Mouse (Mus musculus) hindbrain, embryonic 16.5 days (tissue): ENCODE measurements around the gene Atmin. TPM values are rescaled to one million over a fixed set of nuclear protein-coding genes. Genes with fewer than 3 reads are reported as not detected.

Source experiments
- ATAC-seq: fragments of 200-750 bp; cut with Nextera tagmentation; 2 replicates; pipeline ENCODE4 v1.8.0; 2017; ENCODE audit warnings: moderate TSS enrichment, moderate library complexity
- H3K27ac ChIP-seq: fragments of 300-500 bp; sonication (generic); 2 replicates; pipeline ENCODE4 v1.5.1; 2014; ENCODE audit warnings: low read depth, mild to moderate bottlenecking, control low read depth, low read length, moderate library complexity
- H3K27me3 ChIP-seq: fragments of 300-500 bp; sonication (generic); replicated peaks from 2 replicates; pipeline ENCODE4 v1.6.1; 2014; ENCODE audit warnings: low read length; ENCODE audit not compliant: control insufficient read depth, insufficient read depth
- H3K36me3 ChIP-seq: fragments of 300-500 bp; sonication (generic); 2 replicates; pipeline ENCODE4 v1.6.1; 2014; ENCODE audit warnings: mild to moderate bottlenecking, low read length, moderate library complexity, mixed read lengths; ENCODE audit not compliant: control insufficient read depth, insufficient read depth
- H3K4me1 ChIP-seq: fragments of 300-500 bp; sonication (generic); 2 replicates; pipeline ENCODE4 v1.6.1; 2014; ENCODE audit warnings: low read depth, low read length; ENCODE audit not compliant: control insufficient read depth, insufficient read depth
- H3K4me2 ChIP-seq: fragments of 300-500 bp; sonication (generic); 2 replicates; pipeline ENCODE4 v1.6.1; 2014; ENCODE audit warnings: mild to moderate bottlenecking, low read length, control low read depth, moderate library complexity
- H3K4me3 ChIP-seq: fragments of 300-500 bp; sonication (generic); 2 replicates; pipeline ENCODE4 v1.5.1; 2014; ENCODE audit warnings: mild to moderate bottlenecking, low read length, control low read depth, moderate library complexity
- H3K9ac ChIP-seq: fragments of 300-500 bp; sonication (generic); 2 replicates; pipeline ENCODE4 v1.6.1; 2014; ENCODE audit warnings: low read depth, mild to moderate bottlenecking, control low read depth, low read length, moderate library complexity
- H3K9me3 ChIP-seq: fragments of 300-500 bp; sonication (generic); 2 replicates; pipeline ENCODE4 v1.6.1; 2014; ENCODE audit warnings: mild to moderate bottlenecking, low read length, moderate library complexity; ENCODE audit not compliant: control insufficient read depth
- WGBS: fragments of 180-500 bp; shearing (Covaris S2); extraction: QIAGEN DNeasy Blood & Tissue Kit; methylation state at CpG from one replicate; pipeline ENCODE4 v1.1.7; 2014; 5-methylcytosine and 5-hydroxymethylcytosine counted together
- polyA plus RNA-seq: library from polyadenylated mRNA; unstranded; fragments of >200 nt; fragmentation: Nextera tagmentation; extraction: Ambion mirVana; gene quantifications from 2 replicates; pipeline ENCODE4 v1.2.1, GENCODE M21; 2015

The Atmin gene
- polyA plus RNA-seq, 1 experiment from 2014 or later = 17.9 TPM

DNA sequence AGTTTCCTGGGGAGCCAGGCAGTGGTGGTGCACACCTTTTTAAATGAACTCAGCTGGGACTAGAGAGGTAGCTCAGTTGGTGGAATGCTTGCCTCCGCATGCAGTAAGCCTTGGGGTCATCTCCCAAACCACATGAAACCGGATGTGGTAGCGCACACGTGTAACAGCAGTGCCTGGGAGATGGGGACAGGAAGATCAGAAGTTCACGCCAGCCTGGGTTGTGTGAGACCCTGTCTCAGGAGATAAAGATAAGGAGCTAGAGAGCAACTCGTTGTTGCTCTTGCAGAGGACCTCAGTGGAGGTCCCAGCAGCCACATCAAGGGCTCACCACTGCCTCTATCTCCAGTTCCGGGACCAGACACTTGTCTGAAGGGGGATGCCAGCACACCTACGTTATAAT, 19.7 kb upstream of the Atmin start:
- 92% methylated on average over 8 of the region's 8 CpGs for WGBS
- no peak for ATAC-seq

DNA sequence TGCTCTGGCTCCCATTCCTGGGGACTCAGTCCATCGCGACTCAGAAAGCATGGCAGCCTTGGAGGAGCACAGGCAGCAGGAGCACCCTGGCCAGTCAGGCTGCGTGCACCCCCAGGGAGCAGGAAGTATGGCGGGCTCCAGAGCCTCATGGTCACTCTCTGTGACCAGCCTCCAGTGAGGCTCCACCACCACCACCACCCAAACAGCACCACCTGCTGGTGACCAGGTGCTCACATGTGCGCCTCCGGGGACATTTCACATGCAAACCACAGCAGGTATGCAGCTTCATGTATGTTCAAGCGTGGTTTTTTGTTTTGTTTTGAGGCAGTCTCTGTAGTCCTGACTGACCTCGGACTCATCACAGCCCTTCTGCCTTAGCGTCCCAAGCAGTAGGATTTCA, 15.3 kb upstream of the Atmin start:
- 89% methylated on average over 9 of the region's 9 CpGs for WGBS
- no peak for ATAC-seq
- H3K4me1 ChIP-seq = no peaks in the 10 kb centered on the region

More for the DNA sequence above, 19.7 kb upstream of the Atmin start:
- H3K4me3 ChIP-seq = no peak overlapping the region
- H3K9me3 ChIP-seq = no peaks in the 10 kb centered on the region
- no peak overlapping the region for H3K9ac ChIP-seq
- peaks cover 9% of the 10 kb centered on the region for H3K4me1 ChIP-seq
- H3K27ac ChIP-seq = no peak overlapping the region
- no peak overlapping the region for H3K4me2 ChIP-seq
- no peaks in the 10 kb centered on the region for H3K36me3 ChIP-seq
- no peaks in the 10 kb centered on the region for H3K27me3 ChIP-seq

DNA sequence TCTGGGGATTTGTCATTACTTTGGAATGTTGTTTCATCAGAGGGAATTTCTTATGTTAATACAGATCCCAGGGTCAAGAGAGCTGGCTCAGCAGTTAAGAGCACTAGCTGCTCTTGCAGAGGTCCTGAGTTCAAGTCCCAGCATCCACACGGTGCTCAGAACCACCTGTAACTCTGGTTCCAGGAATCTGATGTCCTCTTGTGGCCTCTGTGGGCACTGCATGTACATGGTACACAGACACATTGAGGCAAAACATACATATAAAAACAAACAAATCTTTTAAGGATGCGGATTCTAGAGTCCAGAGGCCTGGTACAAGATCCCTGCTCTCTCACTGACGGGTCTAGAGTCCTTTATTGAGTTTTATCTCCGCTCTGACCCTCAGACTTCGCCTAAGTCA, 14.6 kb upstream of the Atmin start:
- WGBS = 95% methylated on average over 5 of the region's 5 CpGs

More for the DNA sequence above, 15.3 kb upstream of the Atmin start:
- Histone ChIP-seq H3K27me3 (no peaks in the 10 kb centered on the region), H3K9me3 (no peaks in the 10 kb centered on the region), H3K27ac (no peak overlapping the region), H3K4me2 (no peak overlapping the region), H3K4me3 (no peak overlapping the region), H3K36me3 (no peaks in the 10 kb centered on the region), H3K9ac (no peak overlapping the region)

DNA sequence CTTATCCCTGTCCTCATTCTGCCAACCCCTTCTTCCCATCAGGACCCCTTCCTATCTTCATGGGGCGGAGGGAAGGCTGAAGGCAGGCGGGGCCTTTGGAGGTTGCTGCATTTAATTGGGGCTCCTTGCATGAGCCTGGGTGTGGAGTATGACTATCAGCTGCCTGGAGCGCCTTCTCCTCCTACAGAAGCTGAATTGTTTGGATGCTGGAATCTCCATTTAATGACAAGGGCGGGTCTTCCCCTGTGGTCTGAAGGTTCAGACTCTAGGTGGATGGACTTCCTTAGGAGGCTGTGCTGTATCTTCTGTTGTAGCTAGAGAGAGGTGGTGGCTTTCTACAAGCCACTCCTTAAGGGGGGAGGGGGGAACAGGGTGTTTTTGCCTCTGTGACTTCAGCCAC, 8.2 kb upstream of the Atmin start:
- no peak for ATAC-seq
- Histone ChIP-seq H3K36me3 (no peaks in the 10 kb centered on the region), H3K9me3 (no peaks in the 10 kb centered on the region), H3K27me3 (no peaks in the 10 kb centered on the region), H3K4me3 (no peak overlapping the region), H3K27ac (no peak overlapping the region), H3K4me1 (no peaks in the 10 kb centered on the region), H3K4me2 (no peak overlapping the region), H3K9ac (no peak overlapping the region)
- 91% methylated on average over 4 of the region's 4 CpGs for WGBS

More for the DNA sequence above, 14.6 kb upstream of the Atmin start:
- H3K4me2 ChIP-seq = no peak overlapping the region
- H3K4me1 ChIP-seq = no peaks in the 10 kb centered on the region
- H3K36me3 ChIP-seq = no peaks in the 10 kb centered on the region
- no peak for ATAC-seq
- no peak overlapping the region for H3K4me3 ChIP-seq
- H3K27me3 ChIP-seq = no peaks in the 10 kb centered on the region
- no peaks in the 10 kb centered on the region for H3K9me3 ChIP-seq
- H3K27ac ChIP-seq = no peak overlapping the region
- no peak overlapping the region for H3K9ac ChIP-seq

DNA sequence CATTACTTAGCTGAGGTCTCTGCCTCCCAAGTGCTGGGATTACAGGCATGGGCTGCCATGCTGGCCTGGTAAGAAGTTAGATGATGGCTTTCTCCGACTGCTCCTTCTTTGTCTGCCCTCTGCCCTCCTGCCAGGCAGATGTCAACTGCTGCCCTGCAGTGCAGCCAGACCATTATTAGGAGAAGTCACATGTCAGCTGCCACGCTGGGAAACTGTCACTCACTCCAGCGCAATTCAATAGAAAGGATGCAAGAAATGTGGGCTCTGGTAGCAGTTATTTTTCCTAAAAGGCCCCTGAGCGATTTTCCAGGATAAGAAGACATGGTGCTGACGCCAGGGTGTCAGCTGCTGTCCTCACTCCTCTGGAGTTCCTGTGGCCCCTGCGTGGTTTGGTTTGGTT, 7.7 kb upstream of the Atmin start:
- H3K4me2 ChIP-seq = no peak overlapping the region
- no peaks in the 10 kb centered on the region for H3K9me3 ChIP-seq
- no peak overlapping the region for H3K4me3 ChIP-seq
- no peaks in the 10 kb centered on the region for H3K27me3 ChIP-seq
- WGBS = 26% methylated on average over 6 of the region's 6 CpGs
- H3K36me3 ChIP-seq = no peaks in the 10 kb centered on the region
- no peak overlapping the region for H3K9ac ChIP-seq
- no peak overlapping the region for H3K27ac ChIP-seq
- H3K4me1 ChIP-seq = no peaks in the 10 kb centered on the region
- ATAC-seq = no peak

DNA sequence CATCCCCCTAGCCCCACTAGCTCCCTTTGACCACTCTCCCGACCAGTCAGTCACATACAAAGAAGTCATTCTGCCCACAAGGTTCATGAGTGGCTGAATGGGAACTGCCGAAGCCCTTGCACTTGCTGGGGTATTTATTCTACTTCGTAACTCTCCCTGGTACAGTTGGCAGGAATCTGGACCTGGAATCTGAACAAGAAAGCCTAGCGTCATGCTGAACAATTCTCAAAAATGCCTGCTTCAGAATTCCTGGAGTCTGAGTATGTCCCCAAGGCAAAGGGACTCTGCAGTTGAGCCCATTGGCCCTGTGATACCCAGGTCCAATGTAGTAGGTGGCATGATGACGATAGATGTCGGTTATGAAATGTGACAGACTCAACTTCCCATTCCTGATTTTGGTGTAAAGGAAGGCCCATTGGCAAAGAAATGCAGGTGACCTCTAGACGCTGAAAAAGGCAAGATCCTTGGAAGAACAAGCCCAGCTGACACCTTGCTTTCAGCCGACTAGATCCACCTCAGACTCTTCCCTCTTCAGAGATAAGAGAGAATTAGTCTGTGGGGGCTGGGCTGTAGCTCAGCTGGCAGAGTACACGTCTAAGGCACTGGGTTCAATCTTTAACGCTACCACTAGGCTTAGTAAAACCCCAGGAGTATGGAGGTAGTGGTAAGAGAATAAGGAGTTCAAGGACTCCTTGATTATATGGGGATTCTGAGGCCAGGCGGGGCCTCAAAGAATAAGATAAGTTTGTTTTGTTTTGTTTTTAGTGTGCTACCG, 722 bp upstream of the Atmin start:
- 79% methylated on average over 12 of the region's 12 CpGs for WGBS
- Histone ChIP-seq H3K9ac (no peak overlapping the region), H3K4me2 (no peak overlapping the region; the same call in 1 of the 2 replicates), H3K4me3 (no peak overlapping the region), H3K9me3 (no peaks in the 10 kb centered on the region), H3K27ac (no peak overlapping the region), H3K27me3 (no peaks in the 10 kb centered on the region), H3K36me3 (no peaks in the 10 kb centered on the region), H3K4me1 (peaks cover 16% of the 10 kb centered on the region)
- no peak for ATAC-seq

DNA sequence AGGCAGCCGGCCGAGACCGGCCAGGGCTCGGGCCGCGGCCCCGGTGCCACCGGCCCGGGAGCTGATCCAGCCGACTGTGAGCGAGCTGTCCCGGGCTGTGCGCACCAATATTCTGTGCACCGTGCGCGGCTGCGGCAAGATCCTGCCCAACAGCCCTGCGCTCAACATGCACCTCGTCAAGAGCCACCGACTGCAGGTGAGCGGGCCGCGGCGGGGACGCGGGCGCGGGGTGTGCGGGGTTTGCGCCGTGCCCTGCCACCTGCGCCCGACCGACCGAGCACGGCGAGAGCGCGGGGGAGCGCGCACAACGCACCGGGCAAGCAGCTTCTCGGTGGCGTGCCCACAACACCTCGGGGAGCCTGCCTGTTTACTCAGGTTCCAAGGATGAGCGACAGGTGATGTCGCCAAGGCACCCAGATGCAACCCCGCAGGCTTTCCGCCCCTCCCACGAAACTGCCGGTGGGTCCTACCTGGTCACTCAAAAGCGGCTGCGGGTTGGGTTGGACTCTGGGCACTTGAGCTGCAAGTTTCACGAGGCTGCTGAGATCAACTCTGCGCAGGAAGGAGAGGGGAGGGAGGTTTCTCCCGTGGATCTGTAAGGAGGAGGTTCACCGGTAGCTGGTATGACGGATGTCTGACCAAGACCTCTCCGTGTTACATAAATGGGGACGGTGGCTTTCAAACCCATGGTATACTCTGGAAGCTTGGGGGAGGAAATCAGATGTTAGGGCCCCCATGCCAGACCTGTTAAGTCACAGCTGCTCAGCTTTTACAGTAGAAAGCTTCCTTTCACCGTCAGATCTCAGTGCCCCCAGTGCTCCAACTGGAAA, 577 bp downstream of the Atmin start:
- peak overlapping the region; percentile 81 for H3K27ac ChIP-seq
- H3K4me3 ChIP-seq = peak overlapping the region; percentile 90
- H3K36me3 ChIP-seq = no peaks in the 10 kb centered on the region
- H3K9ac ChIP-seq = peak overlapping the region; percentile 92
- H3K27me3 ChIP-seq = no peaks in the 10 kb centered on the region
- WGBS = under 1% methylated on average over 57 of the region's 62 CpGs
- H3K9me3 ChIP-seq = no peaks in the 10 kb centered on the region
- peaks cover 16% of the 10 kb centered on the region for H3K4me1 ChIP-seq
- peak; percentile 81 for ATAC-seq
- H3K4me2 ChIP-seq = peak overlapping the region; percentile 86

DNA sequence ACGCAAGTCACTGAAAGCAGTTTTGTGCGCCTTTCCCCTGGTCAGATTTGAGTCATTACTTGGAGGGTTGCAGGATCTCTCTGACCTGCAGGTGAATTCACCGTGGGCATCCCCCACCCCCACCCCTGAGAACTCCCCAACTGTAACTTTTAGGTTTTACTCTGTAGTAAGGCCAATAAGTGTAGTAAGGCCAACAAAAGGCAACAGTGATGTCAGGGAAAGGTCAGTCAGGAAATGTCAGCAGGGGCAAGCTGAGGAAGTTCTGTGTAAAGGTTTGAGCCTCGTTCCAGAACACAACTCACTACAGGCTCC, 1.1 kb downstream of the Atmin start:
- H3K4me3 ChIP-seq = peak overlapping the region; percentile 90
- H3K4me2 ChIP-seq = peak overlapping the region; percentile 86
- no peak for ATAC-seq
- no peaks in the 10 kb centered on the region for H3K9me3 ChIP-seq
- no peak overlapping the region for H3K27ac ChIP-seq
- 12% methylated on average over 4 of the region's 4 CpGs for WGBS
- H3K27me3 ChIP-seq = no peaks in the 10 kb centered on the region
- H3K4me1 ChIP-seq = peaks cover 16% of the 10 kb centered on the region
- H3K9ac ChIP-seq = peak overlapping the region; percentile 92
- H3K36me3 ChIP-seq = no peaks in the 10 kb centered on the region

DNA sequence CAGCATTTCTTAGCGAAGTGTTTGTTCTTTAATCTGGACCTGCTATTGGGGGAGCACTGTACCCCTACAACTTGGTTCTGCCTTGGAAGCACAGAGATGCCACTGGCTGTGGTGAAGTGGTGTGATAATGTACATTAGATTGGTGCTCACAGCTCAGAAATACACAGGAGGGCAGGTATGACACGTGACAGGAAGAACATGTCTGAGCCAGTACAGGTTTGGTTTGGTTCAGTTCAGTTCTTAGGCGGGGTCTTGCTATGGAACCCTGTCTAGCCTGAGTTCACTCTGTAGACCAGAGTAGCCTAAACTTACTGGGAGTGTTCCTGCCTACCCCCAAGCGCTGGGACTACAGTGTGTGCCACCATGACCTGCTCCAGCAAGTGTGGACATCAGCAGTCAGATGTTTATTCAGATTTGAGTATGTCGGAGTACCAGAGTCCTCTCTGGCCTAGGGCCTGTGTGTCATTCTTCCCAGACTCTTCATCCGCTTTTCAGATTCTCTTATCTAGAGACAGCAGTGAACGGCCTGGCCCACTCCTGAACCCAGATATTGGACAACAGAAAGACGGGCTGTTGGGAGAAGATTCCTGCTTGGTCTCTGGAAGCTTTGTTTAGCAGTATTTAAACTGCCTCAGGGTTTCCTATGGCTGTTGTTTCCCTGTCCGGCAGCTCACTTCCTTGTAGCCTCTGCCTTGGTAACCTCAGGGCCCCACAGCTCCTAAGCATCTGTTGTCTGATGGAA, 2.1 kb downstream of the Atmin start:
- Histone ChIP-seq H3K27me3 (no peaks in the 10 kb centered on the region), H3K27ac (no peak overlapping the region), H3K4me1 (peaks cover 16% of the 10 kb centered on the region), H3K36me3 (no peaks in the 10 kb centered on the region), H3K9ac (no peak overlapping the region), H3K9me3 (no peaks in the 10 kb centered on the region), H3K4me3 (no peak overlapping the region), H3K4me2 (no peak overlapping the region)
- ATAC-seq = no peak
- WGBS = 89% methylated on average over 9 of the region's 9 CpGs
